Mouse (Mus musculus) megakaryocyte, embryonic 14.5 days (primary cell): ENCODE data around the gene Ang6.

Source experiments
- FLI1 ChIP-seq: IDR thresholded peaks from 2 replicates; pipeline ENCODE4 v1.6.1; 2012; ENCODE audit warnings: low read length, inconsistent platforms, mixed read lengths
- GATA1 ChIP-seq: IDR thresholded peaks from 3 replicates; pipeline ENCODE4 v1.6.1; 2012; ENCODE audit warnings: mixed read lengths, low read length, inconsistent platforms, borderline replicate concordance

- TF ChIP-seq GATA1 (no peak), FLI1 (no peak)
Observed at GRCm38 (mm10) chr14:44002169-44002568, at the start of gene Ang6.
